Mouse (Mus musculus): ENCODE results near the gene Traf3ip1. TPM values are rescaled to one million over a fixed set of nuclear protein-coding genes. Genes with fewer than 3 reads are reported as not detected.
A peak's percentile ranks its signal among the peaks of the same experiment; 100 is the strongest.

The Traf3ip1 gene
- polyA plus RNA-seq, 1 experiment from 2014 or later: 3.8 TPM

GRCm38 (mm10) chr1:91549073-91549472 lies 54.6 kb downstream of the Traf3ip1 start:
- Histone ChIP-seq H3K4me2 (no peak overlapping the region), H3K4me3 (no peak overlapping the region), H3K4me1 (no peaks in the 10 kb centered on the region), H3K27ac (replicated peaks) (no peak overlapping the region), H3K36me3 (peaks cover 73% of the 10 kb centered on the region), H3K9ac (no peak overlapping the region), H3K9me3 (no peaks in the 10 kb centered on the region), H3K27me3 (replicated peaks) (no peaks in the 10 kb centered on the region)
- ATAC-seq (ENCODE audit: extremely low read depth, insufficient number of reproducible peaks, low FRiP score, low TSS enrichment): no peak
- WGBS: 72% methylated on average over 2 of the region's 2 CpGs

GRCm38 (mm10) chr1:91557099-91557498 lies 62.7 kb downstream of the Traf3ip1 start:
- no peak for ATAC-seq (ENCODE audit: extremely low read depth, insufficient number of reproducible peaks, low FRiP score, low TSS enrichment)
- no peaks in the 10 kb centered on the region for H3K27me3 ChIP-seq (replicated peaks)
- 42% methylated on average over 2 of the region's 2 CpGs for WGBS
- peaks cover 62% of the 10 kb centered on the region for H3K36me3 ChIP-seq
- H3K4me2 ChIP-seq: no peak overlapping the region
- no peaks in the 10 kb centered on the region for H3K4me1 ChIP-seq
- no peaks in the 10 kb centered on the region for H3K9me3 ChIP-seq
- no peak overlapping the region for H3K4me3 ChIP-seq
- 0 out of 2 replicates have a peak overlapping the region, but pooled peaks have one; percentile 32 for H3K27ac ChIP-seq (replicated peaks)
- H3K9ac ChIP-seq: no peak overlapping the region

- Histone ChIP-seq H3K4me1 (no peaks in the 10 kb centered on the region), H3K9me3 (no peaks in the 10 kb centered on the region), H3K27me3 (replicated peaks) (no peaks in the 10 kb centered on the region), H3K36me3 (peaks cover 23% of the 10 kb centered on the region), H3K4me2 (no peak overlapping the region), H3K4me3 (no peak overlapping the region), H3K9ac (no peak overlapping the region), H3K27ac (replicated peaks) (no peak overlapping the region)
- WGBS: 75% methylated on average over 6 of the region's 6 CpGs
- ATAC-seq (ENCODE audit: extremely low read depth, insufficient number of reproducible peaks, low FRiP score, low TSS enrichment): no peak
Observed at GRCm38 (mm10) chr1:91561226-91561625, 66.8 kb downstream of the Traf3ip1 start.

- Histone ChIP-seq H3K9me3 (no peaks in the 10 kb centered on the region), H3K9ac (no peak overlapping the region), H3K36me3 (peaks cover 9% of the 10 kb centered on the region), H3K27me3 (replicated peaks) (no peaks in the 10 kb centered on the region), H3K4me3 (no peak overlapping the region), H3K4me2 (no peak overlapping the region), H3K4me1 (no peaks in the 10 kb centered on the region), H3K27ac (replicated peaks) (no peak overlapping the region)
- 77% methylated on average over 4 of the region's 4 CpGs for WGBS
- no peak for ATAC-seq (ENCODE audit: extremely low read depth, insufficient number of reproducible peaks, low FRiP score, low TSS enrichment)
Observed at GRCm38 (mm10) chr1:91562977-91563590, 68.6 kb downstream of the Traf3ip1 start.

GRCm38 (mm10) chr1:91564004-91564403 lies 69.6 kb downstream of the Traf3ip1 start:
- H3K4me2 ChIP-seq: no peak overlapping the region
- no peak for ATAC-seq (ENCODE audit: extremely low read depth, insufficient number of reproducible peaks, low FRiP score, low TSS enrichment)
- 20% methylated on average over 3 of the region's 3 CpGs for WGBS
- H3K9me3 ChIP-seq: no peaks in the 10 kb centered on the region
- no peaks in the 10 kb centered on the region for H3K27me3 ChIP-seq (replicated peaks)
- H3K36me3 ChIP-seq: peaks cover 6% of the 10 kb centered on the region; the same call in 1 of the 2 replicates
- no peak overlapping the region for H3K27ac ChIP-seq (replicated peaks)
- no peaks in the 10 kb centered on the region for H3K4me1 ChIP-seq
- no peak overlapping the region for H3K9ac ChIP-seq
- H3K4me3 ChIP-seq: no peak overlapping the region

- no peaks in the 10 kb centered on the region for H3K27me3 ChIP-seq (replicated peaks)
- H3K9me3 ChIP-seq: no peaks in the 10 kb centered on the region
- no peak for ATAC-seq (ENCODE audit: extremely low read depth, insufficient number of reproducible peaks, low FRiP score, low TSS enrichment)
- no peak overlapping the region for H3K27ac ChIP-seq (replicated peaks)
- H3K4me2 ChIP-seq: no peak overlapping the region
- WGBS: 46% methylated on average over 6 of the region's 6 CpGs
- no peak overlapping the region for H3K4me3 ChIP-seq
- H3K36me3 ChIP-seq: peaks cover 5% of the 10 kb centered on the region; the same call in 1 of the 2 replicates
- H3K4me1 ChIP-seq: no peaks in the 10 kb centered on the region
- no peak overlapping the region for H3K9ac ChIP-seq
Observed at GRCm38 (mm10) chr1:91564598-91564997, 70.2 kb downstream of the Traf3ip1 start.

GRCm38 (mm10) chr1:91567269-91567668 lies 72.8 kb downstream of the Traf3ip1 start:
- H3K27me3 ChIP-seq (replicated peaks): peaks cover 14% of the 10 kb centered on the region; the same call in 1 of the 2 replicates
- 60% methylated on average over 2 of the region's 2 CpGs for WGBS
- H3K4me3 ChIP-seq: no peak overlapping the region
- no peak overlapping the region for H3K27ac ChIP-seq (replicated peaks)
- no peak for ATAC-seq (ENCODE audit: extremely low read depth, insufficient number of reproducible peaks, low FRiP score, low TSS enrichment)
- no peaks in the 10 kb centered on the region for H3K4me1 ChIP-seq
- no peaks in the 10 kb centered on the region for H3K9me3 ChIP-seq
- no peak overlapping the region for H3K4me2 ChIP-seq
- H3K36me3 ChIP-seq: no peaks in the 10 kb centered on the region
- H3K9ac ChIP-seq: no peak overlapping the region

GRCm38 (mm10) chr1:91572458-91572857 lies 78.0 kb downstream of the Traf3ip1 start:
- WGBS: 69% methylated on average over 10 of the region's 10 CpGs

GRCm38 (mm10) chr1:91574208-91574607 lies 79.8 kb downstream of the Traf3ip1 start:
- ATAC-seq (ENCODE audit: extremely low read depth, insufficient number of reproducible peaks, low FRiP score, low TSS enrichment): no peak
- Histone ChIP-seq H3K36me3 (no peaks in the 10 kb centered on the region), H3K27ac (replicated peaks) (no peak overlapping the region), H3K9ac (no peak overlapping the region), H3K9me3 (no peaks in the 10 kb centered on the region), H3K27me3 (replicated peaks) (peaks cover 24% of the 10 kb centered on the region; the same call in 1 of the 2 replicates), H3K4me2 (no peak overlapping the region), H3K4me3 (no peak overlapping the region), H3K4me1 (peaks cover 15% of the 10 kb centered on the region)
- 63% methylated on average over 3 of the region's 3 CpGs for WGBS

More at GRCm38 (mm10) chr1:91572458-91572857, 78.0 kb downstream of the Traf3ip1 start:
- Histone ChIP-seq H3K4me1 (no peaks in the 10 kb centered on the region), H3K9ac (no peak overlapping the region), H3K27ac (replicated peaks) (no peak overlapping the region), H3K9me3 (no peaks in the 10 kb centered on the region), H3K27me3 (replicated peaks) (peaks cover 24% of the 10 kb centered on the region; the same call in 1 of the 2 replicates), H3K4me2 (no peak overlapping the region), H3K4me3 (no peak overlapping the region), H3K36me3 (no peaks in the 10 kb centered on the region)
- ATAC-seq (ENCODE audit: extremely low read depth, insufficient number of reproducible peaks, low FRiP score, low TSS enrichment): no peak

- H3K9ac ChIP-seq: peak overlapping the region; percentile 19; the same call in 1 of the 2 replicates
- WGBS: 48% methylated on average over 7 of the region's 7 CpGs
- no peak for ATAC-seq (ENCODE audit: extremely low read depth, insufficient number of reproducible peaks, low FRiP score, low TSS enrichment)
Observed at GRCm38 (mm10) chr1:91577883-91578517, 83.6 kb downstream of the Traf3ip1 start.

More at GRCm38 (mm10) chr1:91577883-91578517, 83.6 kb downstream of the Traf3ip1 start:
- 0 out of 2 replicates have a peak overlapping the region, but pooled peaks have one; percentile 3 for H3K27ac ChIP-seq (replicated peaks)
- H3K4me3 ChIP-seq: no peak overlapping the region
- no peak overlapping the region for H3K4me2 ChIP-seq
- H3K4me1 ChIP-seq: peaks cover 32% of the 10 kb centered on the region
- peaks cover 6% of the 10 kb centered on the region; the same call in 1 of the 2 replicates for H3K27me3 ChIP-seq (replicated peaks)
- H3K9me3 ChIP-seq: no peaks in the 10 kb centered on the region
- no peaks in the 10 kb centered on the region for H3K36me3 ChIP-seq
